Mouse (Mus musculus): ENCODE data around the gene Tfeb. TPM values are rescaled to one million over a fixed set of nuclear protein-coding genes. Genes with fewer than 3 reads are reported as not detected.

Gene Tfeb
- polyA plus RNA-seq, 1 experiment from 2014 or later, result 2.2 TPM

DNA sequence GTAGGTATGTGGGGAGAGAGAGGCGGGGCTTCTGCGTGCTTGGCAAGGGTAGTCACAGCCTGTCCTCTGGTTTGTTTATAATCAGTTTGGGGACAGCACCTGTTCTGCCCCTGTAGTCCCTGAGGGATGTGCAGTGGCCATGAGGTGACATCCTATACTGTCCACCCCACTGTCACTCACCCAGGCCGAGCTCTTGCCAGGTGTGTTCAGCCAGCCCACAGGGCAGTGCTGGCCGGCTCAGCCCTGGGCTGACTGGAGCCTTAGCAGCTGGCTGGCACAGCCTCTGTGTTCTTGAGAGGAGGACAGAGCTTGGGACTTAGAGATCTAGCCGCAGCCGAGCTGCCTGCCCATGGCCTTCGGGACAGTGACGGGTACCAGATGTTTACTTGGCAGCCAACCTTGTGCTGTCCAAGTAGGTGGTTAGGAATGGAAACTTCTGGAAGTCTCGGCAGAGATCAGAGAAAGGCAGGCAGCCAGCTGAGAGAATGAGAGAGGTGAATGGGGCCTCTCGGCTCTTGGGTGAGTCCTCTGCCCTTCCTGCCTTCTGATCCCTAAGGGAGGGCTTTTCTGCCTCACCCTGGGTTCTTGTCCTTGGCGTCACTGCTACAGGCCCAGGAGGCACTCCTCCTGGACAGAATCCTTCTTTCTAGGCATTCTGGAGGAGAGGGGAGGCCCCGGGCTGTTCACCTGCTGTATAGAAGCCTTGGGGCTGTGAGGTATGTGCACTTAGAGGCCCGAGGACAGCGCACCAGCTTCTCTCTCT, 12.1 kb downstream of the Tfeb start:
- Histone ChIP-seq H3K27me3 (replicated peaks; ENCODE audit: control insufficient read depth, insufficient read depth, low read length) (no peaks in the 10 kb centered on the region), H3K27ac (ENCODE audit: low read length) (no peak overlapping the region), H3K4me1 (replicated peaks; ENCODE audit: control insufficient read depth, insufficient read depth, low read length) (no peaks in the 10 kb centered on the region), H3K4me3 (replicated peaks; ENCODE audit: low read length) (no peak overlapping the region), H3K9ac (replicated peaks; ENCODE audit: low read depth, low read length) (no peak overlapping the region), H3K36me3 (ENCODE audit: control insufficient read depth, insufficient read depth) (no peaks in the 10 kb centered on the region), H3K4me2 (ENCODE audit: low read length) (no peak overlapping the region), H3K9me3 (ENCODE audit: control insufficient read depth, low read length) (peaks cover 2% of the 10 kb centered on the region; the same call in 1 of the 2 replicates)
- ATAC-seq, result no peak
- WGBS, result 72% methylated on average over 14 of the region's 14 CpGs

DNA sequence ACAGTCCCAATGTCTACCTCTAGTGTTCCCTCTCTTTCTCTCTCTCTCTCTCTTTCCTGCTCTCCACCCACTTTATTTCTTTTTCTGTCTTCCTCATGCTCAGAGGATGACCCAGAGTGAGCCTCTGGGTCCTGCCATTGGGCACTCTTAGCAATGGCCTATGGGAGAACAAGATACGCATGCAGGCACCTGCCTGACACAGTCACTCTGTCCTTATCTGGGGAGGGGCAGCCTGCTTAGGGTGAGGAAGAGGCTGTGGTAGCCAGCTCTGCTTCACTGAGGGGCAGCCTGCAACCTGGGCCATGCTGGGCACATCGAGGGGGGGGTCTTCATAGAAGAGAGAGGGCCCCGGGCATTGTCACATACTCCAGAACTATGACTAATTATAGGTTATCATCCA, 12.8 kb downstream of the Tfeb start:
- H3K27ac ChIP-seq (ENCODE audit: low read length), result no peak overlapping the region
- H3K4me2 ChIP-seq (ENCODE audit: low read length), result no peak overlapping the region
- H3K9ac ChIP-seq (replicated peaks; ENCODE audit: low read depth, low read length), result no peak overlapping the region
- H3K36me3 ChIP-seq (ENCODE audit: control insufficient read depth, insufficient read depth), result no peaks in the 10 kb centered on the region
- no peaks in the 10 kb centered on the region for H3K4me1 ChIP-seq (replicated peaks; ENCODE audit: control insufficient read depth, insufficient read depth, low read length)
- 79% methylated on average over 3 of the region's 3 CpGs for WGBS
- peaks cover 2% of the 10 kb centered on the region; the same call in 1 of the 2 replicates for H3K9me3 ChIP-seq (ENCODE audit: control insufficient read depth, low read length)
- ATAC-seq, result no peak
- H3K4me3 ChIP-seq (replicated peaks; ENCODE audit: low read length), result no peak overlapping the region
- H3K27me3 ChIP-seq (replicated peaks; ENCODE audit: control insufficient read depth, insufficient read depth, low read length), result no peaks in the 10 kb centered on the region

DNA sequence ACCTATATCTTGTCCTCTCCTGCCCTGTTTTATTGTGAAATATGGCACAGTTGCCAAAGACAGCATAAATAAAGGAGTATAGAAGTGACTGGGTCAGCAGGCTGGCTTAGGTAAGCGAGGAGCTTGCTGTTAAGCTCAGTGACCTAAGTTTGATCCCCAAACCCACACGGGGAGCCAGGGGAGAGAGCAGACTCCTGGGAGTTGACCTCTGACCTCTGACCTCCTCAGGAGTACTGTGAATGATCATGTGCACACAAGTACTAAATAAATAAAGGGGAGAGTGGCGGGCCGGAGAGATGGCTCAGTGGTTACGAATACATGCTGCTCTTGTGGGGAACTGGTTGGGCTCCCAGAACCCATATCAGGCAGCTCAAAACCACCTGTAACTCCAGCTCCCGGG, 13.3 kb downstream of the Tfeb start:
- Histone ChIP-seq H3K4me1 (replicated peaks; ENCODE audit: control insufficient read depth, insufficient read depth, low read length) (no peaks in the 10 kb centered on the region), H3K9me3 (ENCODE audit: control insufficient read depth, low read length) (no peaks in the 10 kb centered on the region), H3K36me3 (ENCODE audit: control insufficient read depth, insufficient read depth) (no peaks in the 10 kb centered on the region), H3K4me2 (ENCODE audit: low read length) (no peak overlapping the region), H3K27me3 (replicated peaks; ENCODE audit: control insufficient read depth, insufficient read depth, low read length) (no peaks in the 10 kb centered on the region), H3K9ac (replicated peaks; ENCODE audit: low read depth, low read length) (no peak overlapping the region), H3K4me3 (replicated peaks; ENCODE audit: low read length) (no peak overlapping the region), H3K27ac (ENCODE audit: low read length) (no peak overlapping the region)
- ATAC-seq, result no peak
- 63% methylated on average over 6 of the region's 6 CpGs for WGBS

DNA sequence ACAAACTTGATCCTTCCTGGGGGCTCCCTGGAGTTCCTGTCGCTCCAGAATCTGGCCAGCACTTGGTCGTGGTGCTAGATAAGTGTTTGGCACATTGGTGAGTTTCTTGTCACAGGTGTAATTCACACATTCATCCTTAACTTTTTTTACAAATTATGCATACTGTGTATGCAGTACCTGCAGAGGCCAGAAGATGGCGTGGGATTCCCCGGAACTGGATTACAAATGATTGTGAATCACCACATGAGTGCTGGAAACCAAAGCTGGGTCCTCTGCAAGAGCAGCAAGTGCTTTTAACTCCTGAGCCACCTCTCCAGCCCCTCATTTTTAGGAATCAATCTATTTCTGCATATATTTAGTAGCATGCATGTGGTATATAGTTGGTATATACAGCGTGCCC, 15.0 kb downstream of the Tfeb start:
- Histone ChIP-seq H3K27me3 (replicated peaks; ENCODE audit: control insufficient read depth, insufficient read depth, low read length) (no peaks in the 10 kb centered on the region), H3K4me2 (ENCODE audit: low read length) (no peak overlapping the region), H3K4me1 (replicated peaks; ENCODE audit: control insufficient read depth, insufficient read depth, low read length) (no peaks in the 10 kb centered on the region), H3K4me3 (replicated peaks; ENCODE audit: low read length) (no peak overlapping the region), H3K9ac (replicated peaks; ENCODE audit: low read depth, low read length) (no peak overlapping the region), H3K9me3 (ENCODE audit: control insufficient read depth, low read length) (no peaks in the 10 kb centered on the region), H3K27ac (ENCODE audit: low read length) (no peak overlapping the region), H3K36me3 (ENCODE audit: control insufficient read depth, insufficient read depth) (no peaks in the 10 kb centered on the region)
- 70% methylated on average over 5 of the region's 5 CpGs for WGBS
- no peak for ATAC-seq

DNA sequence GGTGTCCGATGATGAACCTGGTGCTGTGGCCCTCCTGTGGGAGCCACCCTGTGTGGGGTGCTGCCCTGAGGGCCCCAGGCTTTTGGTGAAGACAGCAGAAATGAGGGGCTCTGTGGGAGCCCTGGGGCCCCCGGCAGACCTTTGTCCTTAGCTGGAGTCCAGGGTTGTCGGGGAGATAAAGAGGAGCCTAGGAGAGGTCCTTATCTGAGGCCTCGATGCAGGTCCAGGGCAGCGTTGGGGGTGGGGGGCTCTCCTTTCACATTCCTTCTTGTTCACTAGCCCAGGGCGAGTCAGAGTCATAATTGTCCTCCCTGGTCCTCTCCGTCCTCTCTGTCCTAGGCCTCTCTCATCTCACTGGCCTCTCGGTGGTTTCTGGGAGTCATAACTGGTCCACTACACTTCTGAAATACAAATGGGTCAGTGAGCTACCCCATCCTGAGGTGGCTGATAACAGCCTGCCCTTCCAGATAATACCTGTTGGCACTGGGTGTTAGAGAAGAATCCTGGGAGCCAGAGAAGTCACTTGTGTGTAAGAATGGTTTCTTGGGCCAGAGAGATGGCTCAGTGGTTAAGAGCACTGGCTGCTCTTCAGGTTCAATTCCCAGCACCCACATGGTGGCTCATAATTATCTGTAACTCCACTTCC, 16.4 kb downstream of the Tfeb start:
- WGBS, result 87% methylated on average over 8 of the region's 8 CpGs
- Histone ChIP-seq H3K4me1 (replicated peaks; ENCODE audit: control insufficient read depth, insufficient read depth, low read length) (no peaks in the 10 kb centered on the region), H3K9ac (replicated peaks; ENCODE audit: low read depth, low read length) (no peak overlapping the region), H3K4me2 (ENCODE audit: low read length) (no peak overlapping the region), H3K27me3 (replicated peaks; ENCODE audit: control insufficient read depth, insufficient read depth, low read length) (no peaks in the 10 kb centered on the region), H3K4me3 (replicated peaks; ENCODE audit: low read length) (no peak overlapping the region), H3K27ac (ENCODE audit: low read length) (no peak overlapping the region), H3K9me3 (ENCODE audit: control insufficient read depth, low read length) (no peaks in the 10 kb centered on the region), H3K36me3 (ENCODE audit: control insufficient read depth, insufficient read depth) (no peaks in the 10 kb centered on the region)
- ATAC-seq, result no peak

DNA sequence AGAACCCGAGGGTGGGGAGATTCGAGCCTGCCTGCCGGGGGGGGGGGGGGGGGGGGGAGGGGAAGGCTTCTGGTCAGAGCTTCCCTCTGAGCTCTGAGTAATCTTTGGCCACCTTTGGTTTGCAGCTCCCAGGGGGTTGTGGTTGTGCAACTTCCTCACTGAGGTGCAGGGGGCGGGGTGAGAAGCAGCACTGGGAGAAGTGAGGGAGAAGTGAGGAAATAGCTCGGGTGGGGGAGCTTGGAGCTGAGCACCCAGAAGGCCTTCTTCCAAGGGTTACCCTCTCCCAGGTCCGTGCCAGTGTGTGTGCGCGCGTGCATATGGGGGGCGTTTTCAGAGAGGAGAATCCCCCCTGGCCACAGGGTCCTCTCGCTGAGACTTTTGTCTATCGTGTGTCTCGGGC, 17.4 kb downstream of the Tfeb start:
- Histone ChIP-seq H3K4me2 (ENCODE audit: low read length) (no peak overlapping the region), H3K4me3 (replicated peaks; ENCODE audit: low read length) (no peak overlapping the region), H3K27me3 (replicated peaks; ENCODE audit: control insufficient read depth, insufficient read depth, low read length) (no peaks in the 10 kb centered on the region), H3K36me3 (ENCODE audit: control insufficient read depth, insufficient read depth) (no peaks in the 10 kb centered on the region), H3K9me3 (ENCODE audit: control insufficient read depth, low read length) (no peaks in the 10 kb centered on the region), H3K9ac (replicated peaks; ENCODE audit: low read depth, low read length) (no peak overlapping the region), H3K27ac (ENCODE audit: low read length) (no peak overlapping the region), H3K4me1 (replicated peaks; ENCODE audit: control insufficient read depth, insufficient read depth, low read length) (no peaks in the 10 kb centered on the region)
- ATAC-seq, result no peak
- 88% methylated on average over 11 of the region's 13 CpGs for WGBS

DNA sequence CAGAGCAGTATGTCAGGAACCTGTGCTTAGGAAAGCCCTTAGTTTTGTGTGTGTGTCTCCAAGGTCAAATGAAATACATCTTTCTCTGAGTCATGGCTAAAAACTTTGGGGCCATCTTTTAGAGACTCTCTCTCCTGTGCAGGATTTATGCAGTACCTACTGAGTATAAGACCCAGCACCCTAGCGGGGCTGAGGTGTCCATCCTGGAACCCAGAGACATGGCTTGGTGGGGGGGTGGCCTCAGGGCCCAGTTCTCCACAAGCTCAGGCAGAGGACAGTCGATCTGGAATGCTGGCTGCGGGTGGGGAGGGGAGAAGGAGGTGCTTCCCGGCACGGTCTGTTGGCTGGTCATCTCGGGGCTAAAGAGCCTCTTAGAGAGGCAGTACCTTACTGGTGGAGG, 19.5 kb downstream of the Tfeb start:
- H3K27me3 ChIP-seq (replicated peaks; ENCODE audit: control insufficient read depth, insufficient read depth, low read length), result no peaks in the 10 kb centered on the region
- no peaks in the 10 kb centered on the region for H3K4me1 ChIP-seq (replicated peaks; ENCODE audit: control insufficient read depth, insufficient read depth, low read length)
- no peaks in the 10 kb centered on the region for H3K9me3 ChIP-seq (ENCODE audit: control insufficient read depth, low read length)
- no peaks in the 10 kb centered on the region for H3K36me3 ChIP-seq (ENCODE audit: control insufficient read depth, insufficient read depth)
- 42% methylated on average over 6 of the region's 6 CpGs for WGBS
- H3K9ac ChIP-seq (replicated peaks; ENCODE audit: low read depth, low read length), result no peak overlapping the region
- H3K4me3 ChIP-seq (replicated peaks; ENCODE audit: low read length), result no peak overlapping the region
- H3K4me2 ChIP-seq (ENCODE audit: low read length), result no peak overlapping the region
- ATAC-seq, result no peak
- H3K27ac ChIP-seq (ENCODE audit: low read length), result no peak overlapping the region

DNA sequence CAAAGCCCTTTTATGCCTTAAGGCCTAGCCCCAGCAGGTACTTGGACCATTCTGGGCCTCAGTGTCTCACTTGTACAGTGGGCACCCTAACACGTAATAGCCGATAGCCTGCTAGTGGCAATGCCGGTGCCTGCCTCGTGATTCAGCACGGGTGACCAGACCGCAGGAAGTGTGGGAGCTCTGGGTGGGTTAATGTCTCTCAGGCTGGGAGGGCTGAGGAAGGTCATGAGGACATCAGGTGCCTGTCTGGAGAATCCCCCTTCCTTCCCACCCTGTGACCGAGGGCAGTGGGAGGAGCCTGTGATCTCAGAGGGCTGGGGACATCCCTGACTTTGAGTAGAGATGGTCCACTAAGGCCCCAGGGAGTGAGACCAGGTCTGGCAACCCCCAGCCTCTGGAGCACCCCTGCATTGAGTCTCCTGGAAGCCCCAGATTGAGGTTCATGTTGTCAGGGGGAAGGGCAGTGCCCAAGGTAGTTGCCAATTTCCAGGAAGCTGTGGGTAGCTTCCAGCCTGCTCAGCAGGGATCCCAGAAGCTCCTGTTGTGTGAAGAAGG, 20.3 kb downstream of the Tfeb start:
- no peak overlapping the region for H3K4me3 ChIP-seq (replicated peaks; ENCODE audit: low read length)
- no peak overlapping the region for H3K4me2 ChIP-seq (ENCODE audit: low read length)
- no peak overlapping the region for H3K9ac ChIP-seq (replicated peaks; ENCODE audit: low read depth, low read length)
- no peak for ATAC-seq
- H3K27me3 ChIP-seq (replicated peaks; ENCODE audit: control insufficient read depth, insufficient read depth, low read length), result no peaks in the 10 kb centered on the region
- no peaks in the 10 kb centered on the region for H3K36me3 ChIP-seq (ENCODE audit: control insufficient read depth, insufficient read depth)
- no peaks in the 10 kb centered on the region for H3K9me3 ChIP-seq (ENCODE audit: control insufficient read depth, low read length)
- H3K4me1 ChIP-seq (replicated peaks; ENCODE audit: control insufficient read depth, insufficient read depth, low read length), result no peaks in the 10 kb centered on the region
- H3K27ac ChIP-seq (ENCODE audit: low read length), result no peak overlapping the region
- WGBS, result 86% methylated on average over 7 of the region's 7 CpGs

DNA sequence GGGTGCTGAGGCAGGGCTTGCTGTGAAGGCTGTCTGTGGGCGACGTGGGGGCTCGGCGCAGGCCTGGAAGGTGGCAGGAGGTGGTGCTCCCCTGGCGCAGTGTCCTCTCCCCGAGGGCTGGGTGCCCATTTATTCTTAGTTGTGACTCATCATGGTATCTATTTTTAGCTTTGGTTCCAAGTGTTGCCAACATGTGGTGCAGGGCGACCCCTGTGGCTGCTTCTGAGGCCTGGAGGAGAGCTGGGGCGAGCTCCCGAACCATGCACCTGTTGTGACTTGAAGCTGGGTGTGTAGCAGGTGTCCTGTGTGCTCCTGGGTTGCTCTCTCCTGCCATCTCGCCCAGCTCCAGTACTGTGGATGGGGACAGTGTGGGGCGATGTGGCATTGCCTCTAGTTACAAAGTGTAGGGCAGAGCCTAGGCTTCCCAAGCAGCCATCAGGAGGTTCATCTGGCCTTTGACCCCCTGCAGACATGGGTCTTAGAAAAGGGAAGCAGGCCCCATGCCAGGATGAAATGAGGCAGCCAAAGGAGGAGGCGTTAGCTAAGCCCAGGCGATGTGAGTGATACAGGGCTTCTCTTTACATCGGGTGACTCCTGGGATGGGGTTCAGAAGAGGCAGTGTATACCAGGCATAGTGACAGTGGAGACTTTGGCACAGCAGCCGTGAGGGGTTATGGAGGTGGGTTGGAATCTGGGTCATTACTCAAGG, 23.0 kb downstream of the Tfeb start:
- H3K27me3 ChIP-seq (replicated peaks; ENCODE audit: control insufficient read depth, insufficient read depth, low read length), result no peaks in the 10 kb centered on the region
- no peak overlapping the region for H3K4me3 ChIP-seq (replicated peaks; ENCODE audit: low read length)
- no peaks in the 10 kb centered on the region for H3K9me3 ChIP-seq (ENCODE audit: control insufficient read depth, low read length)
- peaks cover 13% of the 10 kb centered on the region; the same call in 1 of the 2 replicates for H3K4me1 ChIP-seq (replicated peaks; ENCODE audit: control insufficient read depth, insufficient read depth, low read length)
- ATAC-seq, result no peak
- H3K27ac ChIP-seq (ENCODE audit: low read length), result no peak overlapping the region
- no peak overlapping the region for H3K4me2 ChIP-seq (ENCODE audit: low read length)
- H3K9ac ChIP-seq (replicated peaks; ENCODE audit: low read depth, low read length), result no peak overlapping the region
- WGBS, result 74% methylated on average over 15 of the region's 15 CpGs
- no peaks in the 10 kb centered on the region for H3K36me3 ChIP-seq (ENCODE audit: control insufficient read depth, insufficient read depth)
